Mouse (Mus musculus): ENCODE measurements at regions not wholly inside any gene's neighbourhood (a gene's known extent, or its start where the extent isn't known, plus 50 kb on each side); places are given as distances from the start of the nearest gene placed in this dataset.

GRCm38 (mm10) chr5:51726762-51727161, 159.2 kb upstream of the Ppargc1a start:
- TF ChIP-seq CTCF (IDR thresholded peaks at IDR 0.05; ENCODE audit: extremely low read depth, insufficient read depth, insufficient read length, insufficient replicate concordance) (no peak), POLR2A (IDR thresholded peaks at IDR 0.05; ENCODE audit: low read depth, low read length) (no peak)
